10 mouse cellular contexts compared by ENCODE assay signal in genomic region chr1:190763756-190764155, GRCm38 (mm10).
DNase-seq lines count a peak whose midpoint lies in the region.
"Had no signal": no experiment of that assay in that cellular context is flagged by ENCODE, and none has a peak within 500 bp of the region (broad histone marks: within the 10 kb centered on the region; RNA-seq: fewer than 3 reads in every experiment).

No protein-coding gene starts in this region.

- DNase-seq in cerebellum, postnatal 10 days: peak; percentile 73 to 76
- DNase-seq in cerebellum, postnatal 36 days: no peak
- DNase-seq in layer of hippocampus, adult 11-12 months (ENCODE audit: low spot score): peak; percentile 73
- no peak for DNase-seq in layer of hippocampus, adult 9-10 months (ENCODE audit: low spot score)
- peak; percentile 35 to 43 for DNase-seq in layer of hippocampus, postnatal 36 days
- peak; percentile 32 for DNase-seq in right cerebral cortex, postnatal 14 days
- DNase-seq in urinary bladder, postnatal 4 days (ENCODE audit: low spot score in 2 of 2): no peak
- no peak for DNase-seq in thymus, adult 18-20 months
- DNase-seq: adrenal gland, postnatal 14 days; cerebellum, postnatal 25 days had no signal

Comparison
In these comparisons a context has a peak if more than half of its experiments do, and no peak if none do; other contexts are left out.
1. DNase-seq: peak in cerebellum, postnatal 10 days (2 of 2), layer of hippocampus, adult 11-12 months (single experiment), layer of hippocampus, postnatal 36 days (2 of 2) and right cerebral cortex, postnatal 14 days (single experiment); none in cerebellum, postnatal 36 days (0 of 2), layer of hippocampus, adult 9-10 months (single experiment), urinary bladder, postnatal 4 days (0 of 2) and thymus, adult 18-20 months (0 of 2).